Mouse (Mus musculus): ENCODE measurements around the gene Aadacl3.

DNA sequence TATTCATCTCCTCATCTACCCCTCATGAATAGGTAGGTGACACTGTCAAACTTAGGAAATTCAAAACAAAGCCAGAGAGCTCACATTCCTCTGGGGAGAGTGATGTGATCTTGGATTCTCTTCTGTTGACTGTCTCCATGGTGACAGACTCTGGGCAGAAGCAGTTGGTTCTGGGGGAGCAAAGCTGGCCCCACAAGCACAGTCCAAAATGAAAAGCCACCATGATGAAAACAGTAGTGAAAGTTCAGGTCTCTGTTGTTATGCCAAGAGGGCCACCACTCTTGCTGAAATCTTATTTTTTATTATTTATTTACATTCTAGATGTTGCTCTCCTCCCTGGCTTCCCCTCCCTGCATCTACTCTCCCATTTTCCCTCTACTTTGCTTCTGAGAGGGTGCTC, 24.9 kb downstream of the Aadacl3 start, which contains the start of gene 1700012P22Rik:
- TF ChIP-seq CTCF (IDR thresholded peaks at IDR 0.05; ENCODE audit: extremely low read depth, insufficient read depth, low read length), result no peak
- no peak for TF ChIP-seq POLR2A (IDR thresholded peaks at IDR 0.05; ENCODE audit: extremely low read depth, insufficient read depth, low read length)

Data from cortical plate, adult 2 months (tissue).